Mouse (Mus musculus): ENCODE results near the gene Kmt5a.
"Not testable (repeated sequence)": the region's sequence is repeated elsewhere in the genome, so short reads cannot be mapped to it uniquely, and the experiment has no call there.

Gene Kmt5a

GRCm38 (mm10) chr5:124445621-124446293 is 6.0 kb downstream of the Kmt5a start:
- DNase-seq (ENCODE audit: low spot score in 2 of 2): peak; percentile 71 to 76

- peak; percentile 46 to 69 for DNase-seq (ENCODE audit: low spot score in 2 of 2)
Observed at GRCm38 (mm10) chr5:124446301-124446881, 6.7 kb downstream of the Kmt5a start.

GRCm38 (mm10) chr5:124449494-124449893 is 9.8 kb downstream of the Kmt5a start:
- DNase-seq (ENCODE audit: low spot score in 2 of 2): no peak

GRCm38 (mm10) chr5:124450051-124450450 is 10.3 kb downstream of the Kmt5a start:
- DNase-seq (ENCODE audit: low spot score in 2 of 2): no peak

GRCm38 (mm10) chr5:124450641-124451340 is 11.1 kb downstream of the Kmt5a start:
- no peak for DNase-seq (ENCODE audit: low spot score in 2 of 2)

GRCm38 (mm10) chr5:124452494-124453228 is 12.9 kb downstream of the Kmt5a start:
- no peak for DNase-seq (ENCODE audit: low spot score in 2 of 2)

- no peak for DNase-seq (ENCODE audit: low spot score in 2 of 2)
Observed at GRCm38 (mm10) chr5:124453339-124454081, 13.8 kb downstream of the Kmt5a start.

- DNase-seq (ENCODE audit: low spot score in 2 of 2): no peak
Observed at GRCm38 (mm10) chr5:124454082-124454419, 14.3 kb downstream of the Kmt5a start.

- no peak for DNase-seq (ENCODE audit: low spot score in 2 of 2)
Observed at GRCm38 (mm10) chr5:124456762-124457161, 17.0 kb downstream of the Kmt5a start.

- DNase-seq (ENCODE audit: low spot score in 2 of 2): not testable (repeated sequence)
Observed at GRCm38 (mm10) chr5:124460922-124461321, 21.2 kb downstream of the Kmt5a start.

- no peak for DNase-seq (ENCODE audit: low spot score in 2 of 2)
Observed at GRCm38 (mm10) chr5:124462297-124463025, 22.7 kb downstream of the Kmt5a start.

GRCm38 (mm10) chr5:124463462-124463861 is 23.7 kb downstream of the Kmt5a start:
- no peak for DNase-seq (ENCODE audit: low spot score in 2 of 2)

GRCm38 (mm10) chr5:124464905-124465304 is 25.2 kb downstream of the Kmt5a start:
- DNase-seq (ENCODE audit: low spot score in 2 of 2): no peak

- DNase-seq (ENCODE audit: low spot score in 2 of 2): no peak
Observed at GRCm38 (mm10) chr5:124467766-124468165, 28.0 kb downstream of the Kmt5a start.

- no peak for DNase-seq (ENCODE audit: low spot score in 2 of 2)
Observed at GRCm38 (mm10) chr5:124468365-124468764, 28.6 kb downstream of the Kmt5a start.

GRCm38 (mm10) chr5:124469486-124469885 is 29.8 kb downstream of the Kmt5a start:
- no peak for DNase-seq (ENCODE audit: low spot score in 2 of 2)

- DNase-seq (ENCODE audit: low spot score in 2 of 2): no peak
Observed at GRCm38 (mm10) chr5:124470591-124471171, 31.0 kb downstream of the Kmt5a start.

GRCm38 (mm10) chr5:124478873-124479204 is 39.1 kb downstream of the Kmt5a start:
- DNase-seq (ENCODE audit: low spot score in 2 of 2): no peak

- no peak for DNase-seq (ENCODE audit: low spot score in 2 of 2)
Observed at GRCm38 (mm10) chr5:124480119-124480518, 40.4 kb downstream of the Kmt5a start.

- no peak for DNase-seq (ENCODE audit: low spot score in 2 of 2)
Observed at GRCm38 (mm10) chr5:124481714-124482113, 42.0 kb downstream of the Kmt5a start.

Data from spleen, postnatal 10 days (tissue).